Mouse (Mus musculus) embryo, embryonic 11.5 days (tissue): ENCODE results near the gene Slc25a39.
"Not testable (repeated sequence)": the region's sequence is repeated elsewhere in the genome, so short reads cannot be mapped to it uniquely, and the experiment has no call there.

ENCODE experiments used
- DNase-seq: peaks from one replicate; pipeline ENCODE4 v3.0.0-alpha.2; 2012; ENCODE audit warnings: low read depth, low spot score

Slc25a39 gene

DNA sequence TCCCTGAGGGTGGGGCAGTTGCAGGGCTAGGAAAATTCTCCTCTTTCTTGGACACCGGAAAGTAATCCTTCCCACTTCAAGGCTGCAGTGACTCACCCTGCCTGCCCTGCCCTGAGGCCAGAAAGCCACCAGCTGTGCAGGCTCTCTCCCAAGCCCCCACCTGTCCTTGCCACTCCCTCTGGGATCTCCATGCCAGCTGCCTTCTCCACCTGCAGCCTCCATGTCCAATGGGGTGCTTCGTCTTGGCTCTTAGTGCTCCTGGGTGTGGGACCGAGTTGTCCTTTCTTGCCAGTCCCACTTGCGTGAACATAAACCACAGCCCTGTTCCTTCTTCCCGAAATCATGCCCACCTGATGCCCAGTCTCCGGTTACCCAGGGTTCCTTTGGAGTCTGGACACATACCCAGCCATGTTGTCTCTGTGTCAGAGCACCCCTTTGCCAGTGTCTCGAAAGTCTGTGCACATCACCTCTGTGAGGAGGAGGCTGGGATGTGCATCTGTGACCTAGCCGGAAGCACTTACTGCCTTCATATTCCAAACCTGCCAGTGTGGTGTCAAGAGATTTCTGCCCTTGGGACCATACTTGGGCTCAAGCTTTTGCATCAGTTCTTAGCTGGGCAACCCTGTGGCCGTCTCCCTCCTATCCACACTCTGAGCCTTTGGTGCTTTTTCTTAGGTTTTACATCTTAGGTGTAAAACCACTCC lies 13.2 kb downstream of the Slc25a39 start:
- DNase-seq, result no peak

DNA sequence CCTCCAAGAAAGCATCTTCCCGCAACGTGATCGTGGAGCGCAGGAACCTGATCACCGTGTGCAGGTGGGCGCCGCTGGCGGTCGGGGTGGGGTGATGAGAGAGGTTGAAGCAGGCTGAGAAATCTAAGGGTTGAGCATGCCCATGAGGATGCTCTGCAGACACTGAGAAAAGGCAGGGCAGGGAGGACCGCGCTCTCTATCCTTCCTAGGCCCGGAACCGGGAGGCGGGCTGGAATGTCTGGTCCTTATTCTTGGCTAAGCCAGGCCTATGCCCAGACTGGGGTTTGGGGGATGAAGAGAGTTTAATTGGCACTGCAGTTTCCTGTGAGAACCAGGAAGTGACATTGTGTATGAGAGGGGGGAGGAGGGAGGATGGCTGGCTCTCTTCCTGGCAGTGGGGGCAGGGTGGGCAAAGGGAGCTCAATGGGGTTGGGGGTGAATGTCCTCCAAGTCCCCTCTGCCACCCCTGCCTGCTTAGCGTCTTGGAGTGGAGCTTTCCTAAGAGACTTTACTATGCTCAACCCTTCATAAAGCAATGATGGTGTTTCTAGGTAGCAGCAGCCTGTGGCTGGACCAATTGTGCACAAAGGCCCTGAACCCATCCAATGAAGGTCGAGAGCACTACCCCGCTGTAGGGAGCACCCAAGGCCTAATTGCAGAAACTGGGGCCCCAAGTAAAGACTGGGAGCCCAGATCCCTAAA lies 13.9 kb downstream of the Slc25a39 start:
- no peak for DNase-seq

DNA sequence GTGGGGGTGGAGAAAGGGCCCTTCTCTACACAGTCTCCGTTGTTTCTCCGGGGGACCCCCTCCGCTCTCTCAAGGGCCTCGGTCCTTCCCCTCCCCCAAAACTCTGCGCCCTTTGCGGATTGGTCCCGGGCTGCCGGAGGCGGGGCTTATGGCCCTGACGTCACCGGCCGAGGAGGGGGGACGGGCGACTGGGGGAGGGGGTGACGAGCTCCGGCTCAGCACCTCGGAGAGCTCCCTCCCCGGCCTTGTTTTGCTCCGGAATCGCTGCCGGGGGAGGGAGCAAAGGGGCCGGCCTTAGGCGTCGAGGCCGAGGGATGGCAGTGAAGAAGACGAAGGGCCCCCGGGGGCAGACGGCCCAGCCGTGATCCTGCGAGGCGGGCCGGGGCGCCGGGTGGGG lies 14.5 kb downstream of the Slc25a39 start, which contains the start of gene Rundc3a:
Gene Rundc3a (plus strand): TSS at position 166 of the 397 bp plus-strand sequence.
- peak; percentile 85 for DNase-seq

DNA sequence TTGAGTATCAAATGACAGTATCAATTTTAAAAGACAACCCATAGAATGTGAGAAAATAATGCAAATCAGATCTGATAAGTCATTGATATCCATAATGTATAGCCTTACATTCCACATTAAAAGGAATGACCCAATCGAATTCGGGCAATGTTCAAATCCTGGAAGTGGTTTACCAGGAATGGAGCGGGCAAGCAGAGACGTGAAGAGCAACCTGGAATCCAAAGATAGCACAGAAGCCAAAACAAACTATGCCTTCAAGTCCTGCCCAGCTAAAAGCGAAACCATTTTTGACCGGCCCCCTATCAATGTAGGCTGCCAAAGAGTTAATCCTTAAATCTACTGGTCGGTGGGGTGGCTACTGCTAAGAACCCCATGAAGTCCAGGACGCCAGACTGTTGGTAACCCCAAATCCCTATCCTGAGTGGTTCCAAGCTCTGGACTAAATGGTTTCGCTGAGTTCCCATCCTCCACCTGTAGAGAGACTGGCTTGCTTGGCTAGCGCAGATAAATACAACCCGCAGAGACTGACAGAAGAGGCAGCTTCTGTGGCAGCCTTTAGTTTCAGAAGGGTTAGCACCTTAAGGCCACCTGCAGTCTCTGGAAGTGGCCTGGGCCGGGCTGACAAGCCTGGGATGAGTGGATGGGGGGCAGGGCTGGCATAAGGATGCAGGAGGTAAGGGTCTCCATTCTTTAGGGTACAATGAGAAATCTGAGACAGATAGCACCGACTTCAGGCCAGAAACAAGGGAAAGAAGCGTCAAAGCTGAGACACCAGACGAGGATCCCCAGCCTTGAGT lies 15.1 kb downstream of the Slc25a39 start:
- no peak for DNase-seq

DNA sequence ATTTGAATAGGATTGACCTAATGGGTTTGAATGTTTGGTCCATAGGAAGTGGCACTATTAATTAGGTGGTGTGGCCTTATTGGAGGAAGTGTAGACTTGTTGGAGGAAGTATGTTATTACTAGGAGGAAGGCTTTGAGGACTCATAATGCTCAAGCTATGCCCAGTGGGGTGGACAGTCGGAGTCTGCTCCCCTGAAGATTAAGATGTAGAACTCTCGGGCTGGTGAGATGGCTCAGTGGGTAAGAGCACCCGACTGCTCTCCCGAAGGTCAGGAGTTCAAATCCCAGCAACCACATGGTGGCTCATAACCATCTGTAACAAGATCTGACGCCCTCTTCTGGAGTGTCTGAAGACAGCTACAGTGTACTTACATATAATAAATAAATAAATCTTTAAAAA lies 18.3 kb downstream of the Slc25a39 start:
- DNase-seq, result not testable (repeated sequence)

DNA sequence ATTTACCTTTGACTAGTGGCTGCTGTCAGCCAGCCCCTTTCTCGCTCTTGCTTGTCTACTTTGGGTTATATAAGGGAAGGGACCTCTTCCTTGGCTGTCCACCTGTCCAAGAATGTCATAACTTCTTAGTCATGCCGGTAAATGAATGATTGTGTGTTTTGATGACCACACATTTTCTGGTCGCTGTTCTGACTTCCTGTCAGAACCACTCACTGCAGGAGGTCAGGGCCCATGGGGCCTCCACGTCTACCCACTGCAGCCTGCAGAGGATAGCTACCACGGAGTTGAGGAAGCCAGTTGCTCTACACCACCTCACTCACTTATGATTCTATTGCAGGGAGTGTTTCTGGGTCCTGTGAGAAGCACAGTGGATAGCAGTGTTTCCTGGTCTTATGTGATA lies 21.6 kb downstream of the Slc25a39 start:
- no peak for DNase-seq

DNA sequence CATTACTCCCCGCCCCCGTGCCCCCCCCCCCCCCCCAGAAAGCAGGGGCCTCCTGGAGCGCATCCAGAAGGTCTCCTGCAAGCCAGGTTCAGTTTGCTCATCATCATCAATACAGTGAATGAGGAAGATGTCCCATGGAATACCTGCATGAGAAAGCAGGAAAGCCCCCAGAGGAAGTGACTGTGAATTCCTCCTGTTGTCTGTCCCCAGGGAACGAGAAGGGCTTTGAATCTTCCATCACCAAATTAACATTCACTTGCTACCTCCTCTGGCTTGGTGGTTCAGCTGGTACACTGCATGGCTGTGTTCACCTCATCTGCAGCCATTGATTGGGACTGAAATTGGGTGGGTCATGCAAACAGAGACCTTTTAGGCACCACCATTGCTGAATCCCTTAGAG lies 22.7 kb downstream of the Slc25a39 start:
- DNase-seq, result no peak

DNA sequence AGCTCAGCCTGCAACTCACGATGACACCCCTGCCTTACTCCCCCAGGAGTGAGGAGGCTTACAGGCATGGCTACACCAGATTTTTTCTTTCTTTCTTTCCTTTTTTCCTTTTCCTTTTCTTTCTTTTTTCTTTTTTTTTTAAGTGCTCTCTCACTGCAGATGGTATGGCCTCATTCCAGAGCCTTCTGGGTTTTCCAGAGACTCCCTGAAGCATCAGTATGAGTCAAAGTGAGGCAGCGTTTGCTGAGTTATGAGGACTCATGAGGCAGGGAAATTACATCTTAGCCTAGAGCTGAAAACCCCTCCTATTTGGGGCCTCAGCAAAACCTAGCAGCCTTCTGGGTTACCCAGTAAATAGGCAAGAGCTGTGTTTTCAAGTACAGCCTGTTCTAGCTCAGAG lies 23.3 kb downstream of the Slc25a39 start:
- DNase-seq, result no peak

DNA sequence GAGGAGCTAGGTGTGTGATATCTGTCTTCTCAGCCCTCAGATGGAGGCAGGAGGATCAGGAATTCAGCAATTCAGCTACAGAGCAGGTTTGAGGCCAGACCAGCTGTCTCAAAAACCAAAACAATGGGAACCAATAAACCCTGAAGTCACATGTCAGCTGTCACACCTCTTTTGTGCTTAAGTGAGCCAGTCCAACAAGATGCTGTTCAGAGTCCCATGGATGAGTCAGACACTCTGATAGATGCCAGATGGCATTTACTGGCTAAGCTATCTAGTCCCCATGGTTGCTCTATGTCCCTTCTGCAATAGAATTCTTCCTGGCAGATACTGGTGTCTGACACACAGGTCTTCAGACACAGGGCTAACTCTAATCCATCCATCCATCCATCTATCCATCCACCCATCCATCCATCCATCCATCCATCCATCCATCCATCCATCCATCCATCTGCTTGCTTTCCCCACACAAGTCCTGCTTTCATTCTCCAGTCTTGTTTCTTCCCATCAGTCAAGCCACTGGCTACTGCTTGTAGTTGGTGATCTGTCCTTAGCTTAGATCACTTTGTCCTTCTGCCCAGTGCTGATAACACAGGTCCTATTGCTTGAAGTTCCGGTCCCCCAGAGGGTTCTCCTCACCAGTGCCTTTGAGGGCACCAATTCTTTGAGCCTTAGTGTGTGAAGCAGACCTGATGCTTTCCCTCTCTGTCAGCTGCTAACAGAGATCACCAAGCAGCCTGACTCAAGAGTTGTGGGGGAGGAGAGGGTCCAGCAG lies 24.2 kb downstream of the Slc25a39 start:
- DNase-seq, result no peak

DNA sequence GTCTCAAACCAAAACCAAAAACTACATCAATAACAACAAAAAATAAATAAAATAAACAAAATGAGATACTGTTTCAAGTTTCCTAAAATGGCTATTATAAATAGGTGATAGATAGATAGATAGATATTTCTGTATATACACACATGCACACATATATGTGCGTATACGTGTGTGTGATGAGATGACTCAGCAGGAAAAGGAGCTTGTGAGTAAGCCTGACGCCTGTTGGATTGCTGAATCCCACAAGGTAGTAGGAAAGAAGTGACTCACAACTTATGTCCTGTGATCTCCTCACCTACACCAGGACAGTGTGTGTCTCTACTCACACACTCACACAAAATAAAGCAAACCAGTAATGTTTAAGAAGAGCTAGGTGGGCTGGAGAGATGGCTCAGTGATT lies 25.0 kb downstream of the Slc25a39 start:
- no peak for DNase-seq

DNA sequence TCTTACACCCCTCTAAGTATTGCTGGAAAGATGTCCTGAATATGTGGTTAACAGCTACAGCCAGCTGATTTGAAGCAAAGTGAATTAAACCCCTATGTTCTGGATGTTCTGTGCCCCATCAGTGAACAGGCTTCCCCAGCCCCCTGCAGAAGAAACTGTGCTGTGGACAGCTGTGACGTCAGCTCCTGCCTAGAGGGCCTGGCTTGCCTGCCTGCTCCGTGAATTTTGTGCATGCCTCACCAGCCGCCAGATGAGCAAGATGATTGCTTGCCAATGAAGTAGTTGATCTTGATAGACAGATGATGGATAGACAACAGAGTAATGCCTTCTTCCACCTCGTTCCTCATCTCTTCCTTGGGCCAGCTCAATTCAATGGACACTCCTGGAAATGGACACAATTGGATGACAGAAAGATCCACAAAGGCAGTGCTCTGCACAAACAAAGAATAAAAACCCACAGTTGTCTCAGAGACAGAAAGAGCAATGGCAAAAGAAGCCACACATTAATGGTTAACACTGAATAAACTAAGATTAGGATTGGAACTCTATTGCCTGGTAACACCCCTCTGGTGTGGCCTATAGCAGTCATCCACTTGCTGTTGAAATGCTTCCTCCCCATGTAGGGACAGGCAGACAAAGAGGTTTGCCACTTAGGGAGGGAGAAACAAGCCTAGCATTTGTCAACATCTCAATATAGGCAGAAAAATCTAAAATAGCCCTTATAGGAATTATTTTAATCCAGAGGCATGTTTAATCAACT lies 26.2 kb downstream of the Slc25a39 start:
- DNase-seq, result no peak

DNA sequence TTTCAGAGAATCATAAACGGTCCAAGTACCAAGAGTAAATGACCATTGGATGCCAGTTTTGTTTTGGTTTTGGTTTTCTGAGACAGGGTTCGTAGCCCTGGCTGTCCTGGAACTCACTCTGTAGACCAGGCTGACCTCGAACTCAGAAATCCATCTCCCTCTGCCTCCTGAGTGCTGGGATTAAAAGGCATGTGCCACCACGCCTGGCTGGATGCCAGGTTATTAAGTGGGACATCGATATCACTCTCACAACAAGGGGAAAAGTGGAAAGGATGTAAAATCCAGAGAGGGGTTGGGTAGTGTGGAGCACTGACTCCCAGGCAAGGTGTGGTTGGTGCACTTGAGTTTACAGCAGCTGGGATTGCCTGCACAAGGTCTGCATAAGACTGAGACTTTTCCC lies 27.7 kb downstream of the Slc25a39 start:
- no peak for DNase-seq

DNA sequence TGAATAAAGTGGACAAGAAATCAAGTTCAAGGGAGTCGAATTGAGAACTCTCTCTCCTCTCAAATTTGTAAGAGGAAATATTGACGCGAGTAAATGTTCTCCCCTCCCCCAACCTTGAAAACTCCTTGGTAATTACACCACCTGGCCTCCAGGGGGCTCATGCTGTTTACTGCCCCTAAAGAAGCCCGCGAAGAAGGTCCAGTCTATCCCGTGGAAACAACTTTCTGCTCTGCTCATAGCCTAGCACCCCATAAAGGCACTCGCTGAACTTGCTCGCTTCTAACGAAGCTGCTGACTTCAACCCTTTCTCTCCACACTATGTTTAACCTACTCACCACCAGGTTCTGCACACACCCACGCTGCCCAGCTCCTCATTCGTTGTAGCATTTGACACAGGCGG lies 30.6 kb downstream of the Slc25a39 start:
- no peak for DNase-seq

DNA sequence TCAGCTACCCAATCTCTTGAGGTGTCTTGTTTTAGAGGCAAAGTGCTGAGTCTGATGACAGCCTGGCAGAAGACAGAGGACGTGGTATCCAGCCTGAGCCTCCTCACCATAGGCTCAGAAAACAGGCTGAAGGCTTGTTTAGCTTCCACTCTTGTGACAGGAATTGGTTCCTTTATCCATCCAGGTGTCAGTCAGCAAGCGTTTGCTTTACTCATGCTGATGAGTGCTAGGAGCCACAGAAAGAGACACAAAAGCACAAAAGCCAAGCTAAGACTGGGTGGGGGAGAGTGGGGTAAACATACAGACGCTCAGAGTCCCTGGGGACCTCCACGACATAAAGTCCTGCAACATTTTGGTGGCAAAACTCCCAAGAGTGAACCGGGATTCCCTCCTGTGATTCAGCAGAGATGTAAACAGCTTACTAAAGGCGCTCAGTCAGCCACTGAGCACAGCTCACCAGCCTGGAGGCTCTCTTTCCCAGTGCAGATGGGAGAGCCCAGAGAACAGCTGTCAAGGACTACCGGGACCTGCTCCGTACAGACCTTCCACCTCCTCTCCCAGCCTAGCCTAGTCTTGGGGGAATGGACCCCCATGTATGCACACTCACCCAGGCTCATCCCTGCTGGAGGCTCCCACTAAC lies 31.4 kb downstream of the Slc25a39 start:
- no peak for DNase-seq

DNA sequence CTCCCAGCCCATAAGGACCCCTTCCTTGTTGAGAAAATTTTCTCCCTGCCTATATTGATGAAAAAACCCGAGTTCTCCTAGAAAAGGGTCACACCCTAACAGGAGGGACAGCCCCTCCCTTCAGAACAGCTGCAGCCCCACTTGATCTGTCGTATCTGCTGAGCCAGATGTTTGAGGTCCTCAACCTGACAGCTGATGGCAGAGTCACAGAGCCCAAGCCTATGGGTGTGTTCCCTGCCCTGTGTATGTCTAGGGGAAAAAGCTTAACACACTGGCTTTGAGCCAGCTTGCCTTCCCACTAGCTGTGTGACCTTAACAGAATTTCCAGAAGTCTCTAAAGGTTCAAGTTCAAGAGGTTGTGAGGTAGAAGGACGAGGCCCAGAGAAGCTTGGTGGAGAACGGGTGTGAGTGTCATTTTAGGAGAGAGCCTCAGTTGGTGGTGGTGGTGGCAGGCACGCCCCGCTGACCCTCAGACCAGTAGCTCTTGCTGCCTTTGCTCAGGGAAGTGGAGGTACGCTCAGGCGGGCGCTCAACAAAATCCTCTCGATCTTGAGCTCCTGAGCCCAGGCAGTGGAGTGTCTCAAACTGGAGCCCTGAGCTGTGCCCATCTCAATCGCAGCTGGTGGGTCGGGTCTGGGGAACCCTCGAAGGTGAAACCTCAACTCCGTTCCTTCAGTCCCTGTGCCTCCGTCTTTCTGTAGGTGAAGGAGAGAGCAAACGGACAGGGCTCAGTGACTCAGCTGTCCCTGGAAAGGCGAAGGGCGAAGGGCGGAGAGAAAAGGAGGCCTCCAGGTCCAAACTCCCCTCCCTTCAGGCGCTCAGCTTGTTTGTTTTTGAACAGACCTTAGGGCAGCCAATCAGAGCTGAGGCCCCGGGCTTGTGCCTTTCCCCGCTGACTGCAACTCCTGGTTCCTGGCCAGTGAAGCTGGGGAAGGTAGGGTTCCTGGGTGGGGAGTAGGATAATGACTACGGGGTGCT lies 32.3 kb downstream of the Slc25a39 start:
- DNase-seq, result no peak

DNA sequence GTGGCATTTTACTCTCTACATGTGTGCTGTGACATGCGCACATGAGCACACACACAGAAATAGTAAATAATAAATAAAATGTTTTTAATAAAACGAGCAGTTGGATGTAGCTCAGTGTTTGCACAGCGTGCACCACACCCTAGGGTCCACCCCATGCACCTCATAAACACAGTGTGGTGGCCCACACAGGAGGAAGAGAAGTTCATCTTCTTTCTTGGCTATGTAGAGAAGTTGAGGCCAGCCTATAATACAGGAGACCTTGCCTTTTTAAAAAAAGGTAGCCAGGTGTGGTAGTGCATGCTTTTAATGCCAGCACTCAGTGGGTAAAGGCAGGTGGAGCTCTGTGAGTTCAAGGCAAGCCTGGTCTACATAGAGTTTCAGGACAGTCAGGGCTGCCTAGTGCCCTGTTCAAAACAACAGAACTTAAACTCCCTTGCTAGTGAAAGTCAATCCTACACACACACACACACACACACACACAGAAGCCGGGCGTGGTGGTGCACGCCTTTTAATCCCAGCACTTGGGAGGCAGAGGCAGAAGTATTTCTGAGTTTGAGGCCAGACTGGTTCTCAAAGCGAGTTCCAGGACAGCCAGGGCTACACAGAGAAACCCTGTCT lies 33.5 kb downstream of the Slc25a39 start:
- DNase-seq, result no peak

DNA sequence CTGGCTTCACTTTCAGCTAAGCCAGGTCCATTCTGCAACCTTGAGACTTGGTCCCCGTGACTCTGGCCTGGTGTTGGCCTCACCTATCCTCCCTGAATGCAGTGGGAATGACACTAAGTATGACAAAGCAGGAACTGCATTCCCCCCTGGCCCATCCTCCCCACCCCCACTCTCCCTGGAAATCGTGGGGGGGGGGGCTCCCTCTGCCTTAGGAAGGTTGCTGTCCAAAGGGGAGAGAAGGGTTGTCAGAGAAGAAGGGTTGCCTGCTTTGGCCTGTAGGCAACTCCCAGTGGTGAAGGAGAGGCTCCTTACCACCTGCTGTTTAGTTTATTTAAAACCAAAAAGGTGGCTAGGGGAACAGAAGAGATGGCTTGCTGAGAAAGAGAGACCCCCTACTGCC lies 34.1 kb downstream of the Slc25a39 start:
- DNase-seq, result no peak

DNA sequence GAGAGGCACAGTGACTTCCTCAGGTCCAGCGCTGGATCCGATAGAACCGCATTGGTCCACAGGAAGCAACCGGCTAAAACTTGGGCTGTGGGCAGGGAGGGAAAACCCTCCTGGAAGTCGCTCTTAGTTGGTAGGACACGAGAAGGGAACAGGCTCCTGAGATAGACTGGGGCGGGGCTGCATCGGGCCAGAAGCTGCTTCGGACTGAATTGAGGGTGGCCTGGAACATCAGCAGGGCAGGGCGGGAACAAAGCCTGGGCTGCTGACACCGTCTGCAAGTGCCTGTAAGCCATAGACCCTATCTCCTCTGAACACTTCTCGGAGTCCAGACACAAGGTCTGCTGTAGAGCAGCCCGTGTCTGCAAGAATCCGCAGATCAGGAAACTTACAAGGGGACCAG lies 34.8 kb downstream of the Slc25a39 start:
- no peak for DNase-seq
